Mouse (Mus musculus) yolk sac, embryonic 10.5 days (tissue): Measurements from ENCODE around the gene Sos2.
"Not testable (repeated sequence)": the region's sequence is repeated elsewhere in the genome, so short reads cannot be mapped to it uniquely, and the experiment has no call there.

Experiments
- DNase-seq: peaks from one replicate; pipeline ENCODE4 v3.0.0-alpha.2; 2017; ENCODE audit warnings: low spot score

The Sos2 gene

GRCm38 (mm10) chr12:69569926-69570325 lies 111.7 kb downstream of the Sos2 start:
- no peak for DNase-seq

- DNase-seq = no peak
These were observed 113.4 kb downstream of the Sos2 start for GRCm38 (mm10) chr12:69568266-69568665.

- DNase-seq = not testable (repeated sequence)
These were observed 120.6 kb downstream of the Sos2 start for GRCm38 (mm10) chr12:69561006-69561405.

- DNase-seq = peak; percentile 84
These were observed 125.3 kb downstream of the Sos2 start for GRCm38 (mm10) chr12:69556221-69556861.

GRCm38 (mm10) chr12:69545456-69546178 lies 136.0 kb downstream of the Sos2 start:
- DNase-seq = no peak

GRCm38 (mm10) chr12:69544994-69545393 lies 136.7 kb downstream of the Sos2 start:
- no peak for DNase-seq

- DNase-seq = no peak
These were observed 137.1 kb downstream of the Sos2 start for GRCm38 (mm10) chr12:69544562-69544961.

- no peak for DNase-seq
These were observed 139.3 kb downstream of the Sos2 start for GRCm38 (mm10) chr12:69542376-69542775.

GRCm38 (mm10) chr12:69541663-69542062 lies 140.0 kb downstream of the Sos2 start:
- no peak for DNase-seq

GRCm38 (mm10) chr12:69539353-69539752 lies 142.3 kb downstream of the Sos2 start:
- DNase-seq = no peak

- DNase-seq = no peak
These were observed 143.2 kb downstream of the Sos2 start for GRCm38 (mm10) chr12:69538362-69538950.

GRCm38 (mm10) chr12:69537675-69538361 lies 143.8 kb downstream of the Sos2 start:
- DNase-seq = peak; percentile 68

GRCm38 (mm10) chr12:69537243-69537674 lies 144.4 kb downstream of the Sos2 start:
- DNase-seq = peak; percentile 85

- DNase-seq = no peak
These were observed 144.9 kb downstream of the Sos2 start for GRCm38 (mm10) chr12:69536616-69537242.
